Mouse (Mus musculus): Measurements from ENCODE around the gene Lct.

DNA sequence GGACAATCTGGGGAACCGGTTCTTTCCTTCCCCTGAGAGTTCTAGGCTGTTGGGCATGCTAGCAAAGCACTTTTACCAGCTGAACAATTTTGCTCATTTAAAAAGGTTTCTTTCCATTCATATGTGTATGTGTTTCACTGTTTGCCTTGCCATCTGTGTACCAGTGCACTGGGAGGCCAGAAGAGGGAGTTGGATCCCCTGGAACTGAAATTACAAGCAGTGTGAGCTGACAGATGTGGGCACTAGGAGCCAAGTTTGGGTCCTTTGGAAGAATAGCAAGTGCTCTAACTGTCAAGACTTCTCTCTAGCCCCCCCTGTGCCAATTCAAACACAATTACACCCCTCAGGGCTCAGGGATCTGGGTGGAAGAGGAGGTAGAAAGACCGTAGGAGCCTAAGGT is 3.3 kb downstream of the Lct start:
- TF ChIP-seq CTCF (IDR thresholded peaks at IDR 0.05; ENCODE audit: insufficient read depth, low read depth, low read length): no peak
- no peak for TF ChIP-seq POLR2A (IDR thresholded peaks at IDR 0.05; ENCODE audit: insufficient read depth, low read depth, low read length)

Measured in olfactory bulb, adult 2 months (tissue).